Comparison of ENCODE assay signal across 9 mouse cellular contexts in the genomic region with DNA sequence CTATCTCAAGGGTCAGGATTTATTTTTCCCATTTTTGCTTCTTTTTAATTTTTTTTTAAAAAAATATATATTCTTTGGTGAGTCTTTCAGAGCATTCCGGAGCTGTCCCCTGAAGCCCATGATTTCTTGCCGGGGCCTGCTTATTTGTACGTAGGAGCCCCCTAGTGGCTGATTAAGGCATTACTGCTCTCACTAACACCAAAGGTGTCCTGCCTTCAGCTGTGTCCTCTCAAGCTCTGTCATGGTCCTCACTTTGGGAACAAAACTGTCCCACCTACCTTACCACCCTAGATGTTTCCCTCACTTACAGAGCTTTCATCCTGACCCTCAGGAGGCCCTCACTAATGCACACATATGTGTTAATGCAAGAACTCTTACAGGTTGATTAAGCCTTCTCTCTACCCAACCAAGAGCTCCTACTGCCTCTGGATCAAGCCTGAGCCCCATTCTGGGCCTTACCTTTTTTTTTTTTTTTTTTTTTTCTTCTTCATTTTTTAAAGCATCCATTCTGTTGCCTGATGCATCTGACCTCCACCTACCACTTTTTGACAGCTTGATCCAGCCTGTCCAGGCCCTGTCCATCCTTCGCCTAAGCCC. TPM values are rescaled to one million over a fixed set of nuclear protein-coding genes. Genes with fewer than 3 reads are reported as not detected.
A peak's percentile ranks its signal among the peaks of the same experiment; 100 is the strongest.
DNase-seq lines count a peak whose midpoint lies in the region; ATAC-seq lines count a peak whose summit lies in the region.
"Had no signal": no experiment of that assay in that cellular context is flagged by ENCODE, and none has a peak within 500 bp of the region (broad histone marks: within the 10 kb centered on the region; RNA-seq: fewer than 3 reads in every experiment).

No protein-coding gene starts in this region.

- H3K4me3 ChIP-seq in hindbrain, embryonic 13.5 days: no peak overlapping the region
- H3K4me3 ChIP-seq: heart, embryonic 15.5 days had no signal

- H3K9me3 ChIP-seq in hindbrain, embryonic 13.5 days: no peaks in the 10 kb centered on the region
- H3K9me3 ChIP-seq: heart, embryonic 15.5 days had no signal

- H3K36me3 ChIP-seq in hindbrain, embryonic 13.5 days: no peaks in the 10 kb centered on the region
- H3K36me3 ChIP-seq: heart, embryonic 15.5 days had no signal

- H3K4me1 ChIP-seq in hindbrain, embryonic 13.5 days (replicated peaks): peaks cover 14% of the 10 kb centered on the region
- H3K4me1 ChIP-seq: heart, embryonic 15.5 days had no signal

- no peak overlapping the region for H3K27ac ChIP-seq in hindbrain, embryonic 13.5 days
- H3K27ac ChIP-seq: heart, embryonic 15.5 days had no signal

- no peak overlapping the region for H3K4me2 ChIP-seq in hindbrain, embryonic 13.5 days
- H3K4me2 ChIP-seq: heart, embryonic 15.5 days had no signal

- 0 out of 2 replicates have a peak, but pooled peaks cover 3% of the 10 kb centered on the region for H3K27me3 ChIP-seq in hindbrain, embryonic 13.5 days
- H3K27me3 ChIP-seq: heart, embryonic 15.5 days had no signal

- DNase-seq in MEL-GATA-1-ER (ENCODE audit: extremely low read depth, low read depth): peak; percentile 82
- peak; percentile 87 for DNase-seq in cerebellum, adult 8-10 months
- peak; percentile 60 to 77 for DNase-seq in frontal cortex, postnatal 10 days (ENCODE audit: low spot score in 2 of 2)
- peak; percentile 85 to 89 for DNase-seq in layer of hippocampus, postnatal 10 days (ENCODE audit: low spot score in 2 of 2)
- peak; percentile 84 for DNase-seq in lung, postnatal 25 days (ENCODE audit: low spot score)
- DNase-seq in retina, postnatal 1 day: peak; percentile 90
- peak; percentile 82 for DNase-seq in thymus, postnatal 4 days

- no peak overlapping the region for H3K9ac ChIP-seq in hindbrain, embryonic 13.5 days
- H3K9ac ChIP-seq: heart, embryonic 15.5 days had no signal

- ATAC-seq in hindbrain, embryonic 13.5 days (ENCODE audit: low FRiP score): peak; percentile 47; the same call in 1 of the 2 replicates

- WGBS in hindbrain, embryonic 13.5 days: 26% methylated on average over 4 of the region's 4 CpGs

RNA-seq across cellular contexts. Expression of gene Slc27a3, which starts 16.2 kb away (rescaled TPM):
- polyA plus RNA-seq in hindbrain, embryonic 13.5 days (2015; fragmentation: Nextera tagmentation; extraction: Ambion mirVana): 24.9 and 26.5 TPM in 2 replicates
- total RNA-seq in layer of hippocampus, postnatal 10 days (2021): 10 to 100 TPM; 18.6 to 21.5 TPM

RNA-seq across cellular contexts. Expression of gene Ints3, which starts 59.9 kb away (rescaled TPM):
- 29.9 and 30.1 TPM in 2 replicates for polyA plus RNA-seq in hindbrain, embryonic 13.5 days (2015; fragmentation: Nextera tagmentation; extraction: Ambion mirVana)
- total RNA-seq in layer of hippocampus, postnatal 10 days (2021): 10 to 100 TPM; 59.6 to 61.2 TPM
